Mouse (Mus musculus) heart, adult 2 months (tissue): ENCODE results near the gene Slc39a10. TPM values are rescaled to one million over a fixed set of nuclear protein-coding genes. Genes with fewer than 3 reads are reported as not detected.
A peak's percentile ranks its signal among the peaks of the same experiment; 100 is the strongest.

Experiments used
- DNase-seq, 2 experiments: peaks; one replicate each; pipeline ENCODE4 v3.0.0; 2021
- H3K27ac ChIP-seq: fragments of 200-600 bp; 2 replicates; pipeline ENCODE4 v1.8.1; 2022
- H3K27me3 ChIP-seq: fragments of 200-500 bp; 2 replicates; pipeline ENCODE4 v1.6.1; 2012; ENCODE audit warnings: mild to moderate bottlenecking, low read length, inconsistent platforms, mixed read lengths; ENCODE audit not compliant: control insufficient read depth, insufficient read depth
- H3K36me3 ChIP-seq: fragments of 200-500 bp; 2 replicates; pipeline ENCODE4 v1.6.1; 2012; ENCODE audit warnings: low read length, inconsistent platforms; ENCODE audit not compliant: control insufficient read depth, insufficient read depth
- H3K4me1 ChIP-seq: fragments of 200-500 bp; 2 replicates; pipeline ENCODE4 v1.6.1; 2011; ENCODE audit warnings: low read length; ENCODE audit not compliant: control insufficient read depth, insufficient read depth
- H3K4me3 ChIP-seq: fragments of 200-600 bp; 2 replicates; pipeline ENCODE4 v1.8.1; 2022
- H3K79me2 ChIP-seq: fragments of 200-500 bp; replicated peaks from 2 replicates; pipeline ENCODE4 v1.6.1; 2012; ENCODE audit warnings: mild to moderate bottlenecking, inconsistent platforms, low read length, moderate library complexity, mixed read lengths; ENCODE audit not compliant: control insufficient read depth, insufficient read depth
- H3K9ac ChIP-seq: fragments of 200-500 bp; 2 replicates; pipeline ENCODE4 v1.6.1; 2012; ENCODE audit warnings: low read depth, mild to moderate bottlenecking, control low read depth, inconsistent platforms, low read length, mixed read lengths
- CTCF ChIP-seq: fragments of 200-600 bp; IDR thresholded peaks from 2 replicates; pipeline ENCODE4 v1.8.1; 2022; ENCODE audit warnings: antibody characterized with exemption, mild to moderate bottlenecking, moderate library complexity
- EP300 ChIP-seq: fragments of 200-500 bp; IDR thresholded peaks from 2 replicates; pipeline ENCODE4 v1.6.1; 2011; ENCODE audit warnings: low read depth, low read length, control low read depth; ENCODE audit not compliant: insufficient read depth
- POLR2A ChIP-seq: fragments of 200-500 bp; IDR thresholded peaks from 2 replicates; pipeline ENCODE4 v1.6.1; 2011; ENCODE audit warnings: mild to moderate bottlenecking, low read depth, low read length, control low read depth; ENCODE audit not compliant: insufficient read depth
- whole genome bisulfite sequencing: fragments of 180-500 bp; shearing (Covaris S2); methylation state at CpG from one replicate; pipeline ENCODE4 v1.1.7; 2018; 5-methylcytosine and 5-hydroxymethylcytosine counted together
- intact Hi-C: fragments of 180-260 bp; cut with DNase I; formaldehyde crosslinking; loops from one replicate; pipeline ENCODE4 v1.15.1; 2025
- polyA plus RNA-seq: library from polyadenylated mRNA; depleted of rRNA; stranded (reverse); fragments of >200 nt; gene quantifications from 2 replicates; pipeline ENCODE4 v1.2.3, GENCODE M21; 2012
- total RNA-seq, 2 experiments: library from RNA; stranded (reverse); gene quantifications; 2 replicates each; pipeline ENCODE4 v1.2.3; 2021

The Slc39a10 gene
- total and polyA plus RNA-seq, 3 experiments = 3.5 to 10.3 (median 9.2) TPM

GRCm38 (mm10) chr1:46863434-46863833 is 29.2 kb downstream of the Slc39a10 start:
- no peaks in the 10 kb centered on the region for H3K27me3 ChIP-seq
- no peaks in the 10 kb centered on the region for H3K79me2 ChIP-seq
- no peak overlapping the region for H3K4me3 ChIP-seq
- H3K36me3 ChIP-seq = no peaks in the 10 kb centered on the region
- H3K4me1 ChIP-seq = peaks cover 1% of the 10 kb centered on the region; the same call in 1 of the 2 replicates
- H3K27ac ChIP-seq = no peak overlapping the region
- WGBS = 90% methylated on average over 2 of the region's 2 CpGs
- no peak for TF ChIP-seq POLR2A
- TF ChIP-seq CTCF = no peak
- intact Hi-C loops = no loop called here
- DNase-seq = no peak
- no peak overlapping the region for H3K9ac ChIP-seq

GRCm38 (mm10) chr1:46860082-46860481 is 32.6 kb downstream of the Slc39a10 start:
- intact Hi-C loops = no loop called here
- Histone ChIP-seq H3K27me3 (no peaks in the 10 kb centered on the region), H3K4me3 (no peak overlapping the region), H3K36me3 (no peaks in the 10 kb centered on the region), H3K4me1 (peaks cover 1% of the 10 kb centered on the region; the same call in 1 of the 2 replicates), H3K27ac (no peak overlapping the region), H3K9ac (no peak overlapping the region), H3K79me2 (no peaks in the 10 kb centered on the region)
- no peak for DNase-seq
- no peak for TF ChIP-seq POLR2A
- no peak for TF ChIP-seq CTCF
- TF ChIP-seq EP300 = no peak
- WGBS = 50% methylated on average over 1 of the region's 1 CpGs

DNA sequence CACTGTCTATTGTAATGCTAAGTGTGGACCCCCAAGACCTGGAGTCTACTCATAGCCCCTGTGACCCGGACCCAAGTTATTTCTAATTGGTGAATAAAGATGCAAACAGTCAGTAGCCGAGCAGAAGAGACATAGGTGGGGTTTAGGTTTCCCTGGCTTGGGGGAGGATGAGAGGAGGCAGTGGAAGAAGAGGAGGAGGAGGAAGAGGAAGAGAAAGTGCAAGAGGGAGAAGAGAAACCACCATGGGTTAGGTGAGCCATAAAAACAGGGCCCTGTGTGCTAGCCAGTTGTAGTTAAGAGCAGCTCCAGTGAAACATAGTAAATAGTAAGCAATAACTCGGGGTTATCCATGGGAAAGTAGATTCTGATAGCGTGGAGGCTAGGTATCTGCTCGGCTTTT is 34.1 kb downstream of the Slc39a10 start:
- no peak overlapping the region for H3K9ac ChIP-seq
- peaks cover 4% of the 10 kb centered on the region for H3K36me3 ChIP-seq
- 82% methylated on average over 5 of the region's 5 CpGs for WGBS
- TF ChIP-seq CTCF (no peak), EP300 (no peak), POLR2A (no peak)
- no peak overlapping the region for H3K27ac ChIP-seq
- H3K4me1 ChIP-seq = no peaks in the 10 kb centered on the region; the same call in 1 of the 2 replicates
- no peaks in the 10 kb centered on the region for H3K79me2 ChIP-seq
- H3K4me3 ChIP-seq = no peak overlapping the region
- intact Hi-C loops = no loop called here
- no peak for DNase-seq
- H3K27me3 ChIP-seq = no peaks in the 10 kb centered on the region

GRCm38 (mm10) chr1:46856498-46856897 is 36.2 kb downstream of the Slc39a10 start:
- DNase-seq = no peak
- Histone ChIP-seq H3K4me1 (peaks cover 1% of the 10 kb centered on the region; the same call in 1 of the 2 replicates), H3K9ac (no peak overlapping the region), H3K79me2 (no peaks in the 10 kb centered on the region), H3K4me3 (no peak overlapping the region), H3K27me3 (no peaks in the 10 kb centered on the region), H3K36me3 (peaks cover 6% of the 10 kb centered on the region), H3K27ac (no peak overlapping the region)
- WGBS = 68% methylated on average over 4 of the region's 4 CpGs
- intact Hi-C loops = no loop called here
- TF ChIP-seq CTCF = no peak
- TF ChIP-seq POLR2A = no peak
- TF ChIP-seq EP300 = no peak

GRCm38 (mm10) chr1:46854036-46854900 is 38.4 kb downstream of the Slc39a10 start:
- TF ChIP-seq POLR2A (peak; percentile 88; the same call in 1 of the 2 replicates), EP300 (no peak), CTCF (no peak)
- Histone ChIP-seq H3K36me3 (peaks cover 9% of the 10 kb centered on the region), H3K79me2 (no peaks in the 10 kb centered on the region), H3K4me3 (peak overlapping the region; percentile 60), H3K9ac (peak overlapping the region; percentile 68), H3K27ac (peak overlapping the region; percentile 98), H3K4me1 (peaks cover 1% of the 10 kb centered on the region; the same call in 1 of the 2 replicates), H3K27me3 (no peaks in the 10 kb centered on the region)
- DNase-seq = no peak
- intact Hi-C loops = loop anchor here (5.0 kb wide), 2 partner anchors 53 to 68 kb away; no protein-coding TSS in a partner anchor
- WGBS = 16% methylated on average over 18 of the region's 18 CpGs
